Mouse (Mus musculus): ENCODE measurements around the gene Pla2g4b. TPM values are rescaled to one million over a fixed set of nuclear protein-coding genes. Genes with fewer than 3 reads are reported as not detected.

Gene Pla2g4b
- polyA plus RNA-seq, 1 experiment from 2014 or later, result 2.3 TPM

DNA sequence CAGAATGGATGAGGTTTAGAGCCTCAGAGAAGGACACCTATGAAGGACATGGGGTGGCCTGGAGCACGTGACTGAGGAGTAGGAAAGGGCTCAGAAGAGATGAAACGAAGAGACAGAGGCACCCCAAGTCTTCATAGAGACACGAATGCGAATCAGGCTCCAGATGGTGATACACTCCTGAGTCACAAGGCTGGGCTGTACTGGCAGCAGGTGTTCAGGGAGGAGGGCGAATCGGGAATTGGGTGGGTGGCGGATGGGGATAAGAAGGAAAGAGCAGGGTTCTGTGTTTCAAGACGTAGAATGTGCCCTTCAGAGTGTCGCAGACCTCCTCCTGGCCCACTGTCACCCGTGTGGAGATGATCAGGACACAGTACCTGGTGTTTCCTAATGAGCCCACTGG lies 32.0 kb downstream of the Pla2g4b start:
- Histone ChIP-seq H3K36me3 (ENCODE audit: control insufficient read depth, insufficient read depth, low read length) (no peaks in the 10 kb centered on the region), H3K27me3 (ENCODE audit: control insufficient read depth, insufficient read depth, low read length) (no peaks in the 10 kb centered on the region), H3K9ac (ENCODE audit: low read length) (no peak overlapping the region), H3K4me3 (ENCODE audit: low read depth, low read length) (no peak overlapping the region), H3K27ac (ENCODE audit: low read depth, low read length) (no peak overlapping the region), H3K4me1 (ENCODE audit: control insufficient read depth, insufficient read depth, low read length) (no peaks in the 10 kb centered on the region), H3K9me3 (ENCODE audit: control insufficient read depth, low read length) (no peaks in the 10 kb centered on the region), H3K4me2 (no peak overlapping the region)
- 92% methylated on average over 10 of the region's 10 CpGs for WGBS
- no peak for ATAC-seq (ENCODE audit: low FRiP score)
- DNase-seq (ENCODE audit: low spot score, missing footprints), result no peak

DNA sequence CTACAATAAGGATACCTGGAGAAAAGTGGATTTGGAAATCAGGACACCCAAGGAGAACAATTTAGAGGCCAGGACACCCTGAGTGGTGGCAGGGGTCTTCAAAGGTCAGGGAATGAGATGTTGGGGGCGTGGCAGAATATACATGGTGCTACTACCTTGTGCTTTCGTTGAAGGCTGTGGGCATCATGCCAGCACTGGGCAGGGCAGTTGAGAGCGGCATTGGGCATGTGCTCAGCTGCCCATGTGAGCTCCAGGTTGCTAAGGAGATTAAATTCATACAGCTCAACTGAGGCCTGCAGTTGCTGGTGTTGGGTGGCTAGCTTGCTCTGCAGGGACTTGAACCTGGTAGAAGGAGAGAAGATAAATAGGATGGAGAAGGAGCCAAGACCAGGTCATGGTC lies 33.0 kb downstream of the Pla2g4b start:
- Histone ChIP-seq H3K36me3 (ENCODE audit: control insufficient read depth, insufficient read depth, low read length) (no peaks in the 10 kb centered on the region), H3K9ac (ENCODE audit: low read length) (no peak overlapping the region), H3K9me3 (ENCODE audit: control insufficient read depth, low read length) (no peaks in the 10 kb centered on the region), H3K27ac (ENCODE audit: low read depth, low read length) (no peak overlapping the region), H3K4me2 (no peak overlapping the region), H3K27me3 (ENCODE audit: control insufficient read depth, insufficient read depth, low read length) (no peaks in the 10 kb centered on the region), H3K4me1 (ENCODE audit: control insufficient read depth, insufficient read depth, low read length) (no peaks in the 10 kb centered on the region), H3K4me3 (ENCODE audit: low read depth, low read length) (no peak overlapping the region)
- DNase-seq (ENCODE audit: low spot score, missing footprints) (no peak), ATAC-seq (ENCODE audit: low FRiP score) (no peak)
- 90% methylated on average over 3 of the region's 3 CpGs for WGBS

DNA sequence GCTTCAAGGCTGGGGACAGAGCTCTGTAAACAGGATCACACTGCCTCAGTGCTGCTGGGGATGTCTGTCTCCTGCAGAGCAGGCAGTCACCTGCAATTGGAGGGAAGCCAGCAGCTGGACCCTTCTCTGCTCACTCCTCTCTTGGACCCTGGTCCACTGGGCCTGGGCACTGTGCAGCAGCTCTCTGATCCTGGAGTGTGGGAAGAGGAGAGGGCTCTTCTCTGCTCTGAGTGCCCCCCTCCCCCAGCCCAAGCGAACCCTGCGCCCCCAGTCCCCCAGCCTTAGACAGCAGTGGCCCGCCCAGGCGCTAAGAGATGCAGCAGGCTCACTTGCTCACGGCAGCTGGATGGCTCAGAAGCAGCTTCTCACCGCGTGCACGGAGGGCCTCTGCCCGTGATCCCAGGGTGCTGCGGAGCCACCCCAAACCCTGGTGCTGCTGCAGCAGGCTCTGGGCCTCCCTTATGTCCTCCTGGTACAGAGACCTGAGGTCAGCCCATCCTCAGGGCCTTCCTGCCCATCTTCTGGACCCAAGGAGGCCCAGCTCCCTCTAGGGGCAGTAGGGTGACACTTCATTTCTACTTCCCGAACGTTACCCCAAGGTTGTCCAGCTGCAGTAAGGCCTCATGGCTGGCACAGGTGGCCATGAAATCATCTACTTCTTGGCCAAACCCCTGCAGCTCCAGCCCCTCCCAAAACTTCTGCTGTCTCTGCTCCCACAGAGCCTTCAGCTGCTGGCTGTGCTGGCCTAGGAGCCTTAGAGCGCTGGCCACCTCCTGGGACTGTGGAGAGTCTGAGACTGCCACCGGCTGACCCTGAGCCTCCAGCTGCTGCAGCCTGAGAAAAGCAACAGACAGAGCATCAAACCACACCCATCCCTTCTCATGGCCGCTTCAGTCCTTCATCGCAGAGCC lies 35.6 kb downstream of the Pla2g4b start:
- H3K27me3 ChIP-seq (ENCODE audit: control insufficient read depth, insufficient read depth, low read length), result no peaks in the 10 kb centered on the region
- no peak overlapping the region for H3K4me3 ChIP-seq (ENCODE audit: low read depth, low read length)
- H3K9me3 ChIP-seq (ENCODE audit: control insufficient read depth, low read length), result no peaks in the 10 kb centered on the region
- DNase-seq (ENCODE audit: low spot score, missing footprints), result peak; percentile 92
- no peaks in the 10 kb centered on the region for H3K36me3 ChIP-seq (ENCODE audit: control insufficient read depth, insufficient read depth, low read length)
- 36% methylated on average over 16 of the region's 16 CpGs for WGBS
- H3K27ac ChIP-seq (ENCODE audit: low read depth, low read length), result no peak overlapping the region
- H3K4me1 ChIP-seq (ENCODE audit: control insufficient read depth, insufficient read depth, low read length), result no peaks in the 10 kb centered on the region
- no peak overlapping the region for H3K4me2 ChIP-seq
- peak; percentile 70 for ATAC-seq (ENCODE audit: low FRiP score)
- H3K9ac ChIP-seq (ENCODE audit: low read length), result peak overlapping the region; percentile 11; the same call in 1 of the 2 replicates

DNA sequence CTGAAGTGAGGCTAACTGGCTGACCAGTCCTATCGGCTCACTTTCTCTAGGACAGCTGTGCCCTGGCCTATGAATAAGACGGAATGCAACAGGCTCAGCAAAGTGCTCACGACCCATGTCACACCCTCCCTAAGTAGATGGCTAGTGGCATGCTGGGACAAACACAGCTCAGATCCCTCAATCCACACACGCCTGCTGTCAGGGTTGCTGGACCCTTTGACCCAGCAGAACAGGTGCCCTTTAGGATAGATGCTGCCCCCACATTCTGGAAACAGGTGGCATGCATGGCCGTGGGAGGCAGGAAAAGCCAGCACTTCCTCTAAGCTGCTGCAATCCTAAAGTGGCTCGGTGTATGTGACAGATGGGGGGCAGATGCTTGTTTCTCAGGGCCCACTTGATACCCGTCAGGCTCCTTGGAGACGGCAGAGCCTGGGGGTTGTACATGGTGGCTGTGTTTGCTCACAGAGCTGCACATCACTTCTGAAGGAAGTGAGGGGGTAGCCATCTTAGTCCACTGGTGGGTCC lies 36.3 kb downstream of the Pla2g4b start:
- no peaks in the 10 kb centered on the region for H3K36me3 ChIP-seq (ENCODE audit: control insufficient read depth, insufficient read depth, low read length)
- no peaks in the 10 kb centered on the region for H3K9me3 ChIP-seq (ENCODE audit: control insufficient read depth, low read length)
- H3K9ac ChIP-seq (ENCODE audit: low read length), result no peak overlapping the region
- H3K4me1 ChIP-seq (ENCODE audit: control insufficient read depth, insufficient read depth, low read length), result no peaks in the 10 kb centered on the region
- H3K4me2 ChIP-seq, result no peak overlapping the region
- no peaks in the 10 kb centered on the region for H3K27me3 ChIP-seq (ENCODE audit: control insufficient read depth, insufficient read depth, low read length)
- H3K27ac ChIP-seq (ENCODE audit: low read depth, low read length), result no peak overlapping the region
- ATAC-seq (ENCODE audit: low FRiP score), result peak; percentile 23; the same call in 1 of the 2 replicates
- DNase-seq (ENCODE audit: low spot score, missing footprints), result no peak
- WGBS, result 71% methylated on average over 8 of the region's 8 CpGs
- H3K4me3 ChIP-seq (ENCODE audit: low read depth, low read length), result no peak overlapping the region

DNA sequence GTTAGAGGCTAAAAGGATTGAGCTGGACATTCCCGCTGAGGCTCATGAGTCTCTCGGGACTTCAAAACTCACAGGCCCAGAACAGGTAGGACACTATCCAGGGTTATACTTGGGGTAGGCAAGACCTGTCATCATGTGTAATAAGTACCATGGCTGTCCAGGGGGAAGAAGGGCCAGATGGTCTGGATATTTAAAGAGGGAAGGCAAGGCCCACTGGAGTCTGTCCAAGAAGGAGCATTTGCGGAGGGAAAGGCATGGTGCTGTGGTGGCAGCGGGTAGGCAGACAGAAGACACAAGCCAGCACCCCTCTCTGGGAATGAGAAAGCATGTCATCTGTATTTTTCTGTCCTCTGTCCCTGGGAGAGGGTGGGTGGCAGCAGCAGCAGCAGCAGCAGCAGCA lies 40.9 kb downstream of the Pla2g4b start:
- H3K9ac ChIP-seq (ENCODE audit: low read length), result no peak overlapping the region
- H3K4me1 ChIP-seq (ENCODE audit: control insufficient read depth, insufficient read depth, low read length), result peaks cover 2% of the 10 kb centered on the region; the same call in 1 of the 2 replicates
- H3K27me3 ChIP-seq (ENCODE audit: control insufficient read depth, insufficient read depth, low read length), result peaks cover 15% of the 10 kb centered on the region
- ATAC-seq (ENCODE audit: low FRiP score), result no peak
- 90% methylated on average over 4 of the region's 4 CpGs for WGBS
- no peaks in the 10 kb centered on the region for H3K36me3 ChIP-seq (ENCODE audit: control insufficient read depth, insufficient read depth, low read length)
- no peak overlapping the region for H3K4me3 ChIP-seq (ENCODE audit: low read depth, low read length)
- no peaks in the 10 kb centered on the region for H3K9me3 ChIP-seq (ENCODE audit: control insufficient read depth, low read length)
- H3K27ac ChIP-seq (ENCODE audit: low read depth, low read length), result no peak overlapping the region
- DNase-seq (ENCODE audit: low spot score, missing footprints), result no peak
- H3K4me2 ChIP-seq, result no peak overlapping the region

DNA sequence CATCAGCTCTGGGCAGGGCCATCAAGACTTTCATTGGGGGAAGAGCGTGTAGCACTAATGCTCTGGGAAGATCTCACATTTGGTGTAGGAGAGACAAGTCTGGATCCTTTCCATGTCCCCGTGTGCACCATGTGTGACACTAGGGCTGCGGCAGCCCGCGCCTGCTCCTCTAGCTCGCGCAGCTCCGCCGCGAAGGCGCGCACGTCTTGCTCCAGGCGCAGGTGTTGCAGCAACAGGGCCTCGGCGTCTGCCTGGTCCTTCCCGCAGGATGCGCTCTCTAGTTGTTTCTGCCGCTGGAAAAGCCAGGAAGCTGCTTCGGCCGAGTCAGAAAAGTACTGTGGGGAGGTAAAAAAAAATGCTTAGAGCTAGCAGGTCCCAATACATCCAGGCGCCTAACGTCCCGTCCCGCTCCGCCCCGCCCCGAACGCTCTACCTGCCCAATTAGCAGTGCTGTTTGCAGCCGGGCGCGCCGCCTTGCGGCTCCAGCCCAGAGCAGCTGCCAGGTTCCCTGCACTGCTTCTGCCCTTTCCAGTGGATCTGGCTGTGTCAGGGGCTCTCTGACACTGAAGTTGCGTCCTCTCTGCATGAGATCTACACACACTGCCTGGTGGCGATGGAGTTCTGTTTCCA lies 43.0 kb downstream of the Pla2g4b start:
- Histone ChIP-seq H3K4me1 (ENCODE audit: control insufficient read depth, insufficient read depth, low read length) (peaks cover 2% of the 10 kb centered on the region; the same call in 1 of the 2 replicates), H3K4me3 (ENCODE audit: low read depth, low read length) (peak overlapping the region; percentile 28), H3K27ac (ENCODE audit: low read depth, low read length) (no peak overlapping the region), H3K4me2 (peak overlapping the region; percentile 60), H3K27me3 (ENCODE audit: control insufficient read depth, insufficient read depth, low read length) (peaks cover 15% of the 10 kb centered on the region), H3K36me3 (ENCODE audit: control insufficient read depth, insufficient read depth, low read length) (no peaks in the 10 kb centered on the region), H3K9ac (ENCODE audit: low read length) (peak overlapping the region; percentile 7; the same call in 1 of the 2 replicates), H3K9me3 (ENCODE audit: control insufficient read depth, low read length) (no peaks in the 10 kb centered on the region)
- DNase-seq (ENCODE audit: low spot score, missing footprints) (peak; percentile 91), ATAC-seq (ENCODE audit: low FRiP score) (peak; percentile 64)
- WGBS, result 2% methylated on average over 36 of the region's 36 CpGs

DNA sequence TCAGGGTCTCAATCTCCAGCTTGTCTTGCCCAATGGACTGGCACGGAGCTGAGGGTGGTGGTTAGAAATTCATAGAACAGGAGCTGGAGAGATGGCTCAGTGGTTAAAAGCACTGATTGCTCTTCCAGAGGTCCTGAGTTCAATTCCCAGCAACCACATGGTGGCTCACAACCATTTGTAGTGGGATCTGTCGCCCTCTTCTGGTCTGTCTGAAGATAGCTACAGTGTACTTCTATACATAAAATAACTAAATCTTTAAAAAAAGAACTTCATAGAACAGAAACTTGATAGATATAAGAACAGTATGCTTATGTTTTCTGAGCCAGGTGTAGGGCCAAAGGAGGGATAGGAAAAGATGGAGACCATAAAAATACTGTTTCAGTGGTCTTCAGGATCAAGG lies 49.2 kb downstream of the Pla2g4b start:
- Histone ChIP-seq H3K9me3 (ENCODE audit: control insufficient read depth, low read length) (no peaks in the 10 kb centered on the region), H3K27me3 (ENCODE audit: control insufficient read depth, insufficient read depth, low read length) (no peaks in the 10 kb centered on the region), H3K36me3 (ENCODE audit: control insufficient read depth, insufficient read depth, low read length) (no peaks in the 10 kb centered on the region), H3K27ac (ENCODE audit: low read depth, low read length) (no peak overlapping the region), H3K4me3 (ENCODE audit: low read depth, low read length) (no peak overlapping the region), H3K4me2 (no peak overlapping the region), H3K4me1 (ENCODE audit: control insufficient read depth, insufficient read depth, low read length) (no peaks in the 10 kb centered on the region), H3K9ac (ENCODE audit: low read length) (no peak overlapping the region)
- no peak for ATAC-seq (ENCODE audit: low FRiP score)
- WGBS, result 70% methylated on average over 2 of the region's 2 CpGs
- DNase-seq (ENCODE audit: low spot score, missing footprints), result no peak

DNA sequence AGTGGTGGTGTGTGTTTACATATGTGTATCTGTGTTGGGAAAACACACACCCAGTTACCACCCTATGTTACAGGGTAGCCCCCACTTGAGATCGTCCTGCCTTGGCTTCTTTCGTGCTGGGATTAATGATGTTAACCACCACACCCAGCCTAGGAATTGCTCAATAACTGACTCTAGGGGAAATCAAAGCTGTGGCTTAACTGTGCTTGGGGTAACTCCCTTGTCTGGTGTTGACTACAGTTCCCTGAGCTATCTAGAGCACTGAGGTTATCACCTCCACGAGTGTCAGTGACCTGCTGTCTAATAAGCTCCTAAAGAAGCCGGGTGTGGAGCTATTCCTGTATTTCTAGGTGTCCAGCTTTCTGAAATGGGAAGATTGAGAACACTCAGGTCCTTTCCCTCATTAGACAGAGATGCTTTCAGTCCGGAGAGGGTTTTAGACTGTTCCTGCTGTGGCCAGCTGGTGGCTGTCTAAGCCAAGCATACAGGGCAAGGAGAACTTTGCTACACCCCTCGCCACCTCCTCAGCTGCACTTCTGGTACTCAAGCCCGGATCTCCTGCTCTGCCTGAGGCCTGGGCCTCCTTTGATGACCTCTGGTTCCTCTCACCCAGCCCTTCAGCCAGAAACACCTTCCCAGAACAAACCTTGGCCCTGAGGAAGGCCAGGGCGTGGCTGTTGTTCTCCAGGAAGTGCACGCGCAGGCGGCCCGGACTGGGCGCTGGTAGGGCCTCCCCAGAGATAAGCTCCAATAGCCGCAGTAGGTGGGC lies 51.6 kb downstream of the Pla2g4b start:
- Histone ChIP-seq H3K4me3 (ENCODE audit: low read depth, low read length) (no peak overlapping the region), H3K27me3 (ENCODE audit: control insufficient read depth, insufficient read depth, low read length) (no peaks in the 10 kb centered on the region), H3K9me3 (ENCODE audit: control insufficient read depth, low read length) (no peaks in the 10 kb centered on the region), H3K9ac (ENCODE audit: low read length) (no peak overlapping the region), H3K4me2 (no peak overlapping the region), H3K36me3 (ENCODE audit: control insufficient read depth, insufficient read depth, low read length) (no peaks in the 10 kb centered on the region), H3K4me1 (ENCODE audit: control insufficient read depth, insufficient read depth, low read length) (no peaks in the 10 kb centered on the region), H3K27ac (ENCODE audit: low read depth, low read length) (no peak overlapping the region)
- 80% methylated on average over 14 of the region's 14 CpGs for WGBS
- DNase-seq (ENCODE audit: low spot score, missing footprints) (no peak), ATAC-seq (ENCODE audit: low FRiP score) (no peak)

All from midbrain, embryonic 11.5 days (tissue).